Mouse (Mus musculus) liver, adult 2 months (tissue): ENCODE measurements around the gene Cenpu. TPM values are rescaled to one million over a fixed set of nuclear protein-coding genes. Genes with fewer than 3 reads are reported as not detected.

ENCODE experiments used
- DNase-seq: peaks from one replicate; pipeline ENCODE4 v3.0.0-alpha.2; 2011; ENCODE audit warnings: low read depth, low spot score; ENCODE audit errors: extremely low read depth
- H3K27ac ChIP-seq: fragments of 200-500 bp; replicated peaks from 2 replicates; pipeline ENCODE4 v1.5.1; 2012; ENCODE audit warnings: low read depth, mild to moderate bottlenecking, control low read depth, inconsistent platforms, low read length; ENCODE audit not compliant: insufficient read depth
- H3K27me3 ChIP-seq: fragments of 200-500 bp; 2 replicates; pipeline ENCODE4 v1.6.1; 2012; ENCODE audit warnings: mild to moderate bottlenecking, moderate library complexity, low read length, inconsistent platforms; ENCODE audit not compliant: control insufficient read depth, insufficient read depth
- H3K36me3 ChIP-seq: fragments of 200-500 bp; 2 replicates; pipeline ENCODE4 v1.6.1; 2012; ENCODE audit warnings: low read length, inconsistent platforms; ENCODE audit not compliant: control insufficient read depth, insufficient read depth
- H3K4me1 ChIP-seq: fragments of 200-500 bp; 2 replicates; pipeline ENCODE4 v1.6.1; 2011; ENCODE audit warnings: low read length; ENCODE audit not compliant: control insufficient read depth, insufficient read depth
- H3K4me3 ChIP-seq: fragments of 200-500 bp; 2 replicates; pipeline ENCODE4 v1.5.1; 2011; ENCODE audit warnings: low read depth, mild to moderate bottlenecking, control low read depth, low read length, moderate library complexity; ENCODE audit not compliant: insufficient read depth
- H3K79me2 ChIP-seq: fragments of 200-500 bp; 2 replicates; pipeline ENCODE4 v1.6.1; 2012; ENCODE audit warnings: inconsistent platforms, mild to moderate bottlenecking, low read length, moderate library complexity; ENCODE audit not compliant: control insufficient read depth, insufficient read depth
- H3K9ac ChIP-seq: fragments of 200-500 bp; 2 replicates; pipeline ENCODE4 v1.6.1; 2012; ENCODE audit warnings: low read depth, mild to moderate bottlenecking, control low read depth, inconsistent platforms, low read length
- CTCF ChIP-seq: fragments of 200-500 bp; IDR thresholded peaks from 2 replicates; pipeline ENCODE4 v1.5.1; 2011; ENCODE audit warnings: low read depth, low read length, control low read depth
- POLR2A ChIP-seq: fragments of 200-500 bp; IDR thresholded peaks from 2 replicates; pipeline ENCODE4 v1.6.1; 2011; ENCODE audit warnings: low read length, control low read depth; ENCODE audit not compliant: insufficient read depth; ENCODE audit errors: extremely low read depth
- WGBS: fragments of 180-500 bp; shearing (Covaris S2); methylation state at CpG from one replicate; pipeline ENCODE4 v1.1.7; 2018; 5-methylcytosine and 5-hydroxymethylcytosine counted together
- polyA plus RNA-seq: library from polyadenylated mRNA; depleted of rRNA; stranded (reverse); fragments of >200 nt; gene quantifications from 2 replicates; pipeline ENCODE4 v1.2.3, GENCODE M21; 2012
- total RNA-seq: library from RNA; depleted of rRNA; stranded (reverse); fragments of >200 nt; gene quantifications from 2 replicates; pipeline ENCODE4 v1.2.3, GENCODE M21; 2014

Cenpu gene
- total and polyA plus RNA-seq, 2 experiments = 0.44 to 0.65 TPM

GRCm38 (mm10) chr8:46552441-46552765 is 575 bp downstream of the Cenpu start:
- DNase-seq = no peak
- Histone ChIP-seq H3K79me2 (no peaks in the 10 kb centered on the region), H3K27me3 (no peaks in the 10 kb centered on the region), H3K36me3 (no peaks in the 10 kb centered on the region), H3K4me1 (no peaks in the 10 kb centered on the region), H3K27ac (no peak overlapping the region), H3K4me3 (0 out of 2 replicates have a peak overlapping the region, but pooled peaks have one; percentile 60), H3K9ac (no peak overlapping the region)
- 3% methylated on average over 10 of the region's 10 CpGs for WGBS
- TF ChIP-seq CTCF (no peak), POLR2A (no peak)

GRCm38 (mm10) chr8:46559428-46559827 is 7.6 kb downstream of the Cenpu start:
- WGBS = 87% methylated on average over 6 of the region's 6 CpGs
- H3K4me3 ChIP-seq = no peak overlapping the region
- H3K9ac ChIP-seq = no peak overlapping the region
- no peaks in the 10 kb centered on the region for H3K27me3 ChIP-seq
- no peaks in the 10 kb centered on the region for H3K36me3 ChIP-seq
- H3K27ac ChIP-seq = no peak overlapping the region
- H3K4me1 ChIP-seq = no peaks in the 10 kb centered on the region
- H3K79me2 ChIP-seq = no peaks in the 10 kb centered on the region
- TF ChIP-seq POLR2A (no peak), CTCF (peak; percentile 68)
- DNase-seq = peak; percentile 14

GRCm38 (mm10) chr8:46562333-46562732 is 10.5 kb downstream of the Cenpu start:
- WGBS = 88% methylated on average over 16 of the region's 16 CpGs
- H3K27me3 ChIP-seq = no peaks in the 10 kb centered on the region
- H3K4me3 ChIP-seq = no peak overlapping the region
- no peaks in the 10 kb centered on the region for H3K79me2 ChIP-seq
- no peak for DNase-seq
- no peaks in the 10 kb centered on the region for H3K36me3 ChIP-seq
- TF ChIP-seq POLR2A (no peak), CTCF (no peak)
- H3K4me1 ChIP-seq = no peaks in the 10 kb centered on the region
- H3K27ac ChIP-seq = no peak overlapping the region
- H3K9ac ChIP-seq = no peak overlapping the region

- DNase-seq = no peak
These were observed 15.2 kb downstream of the Cenpu start for GRCm38 (mm10) chr8:46566914-46567529.

GRCm38 (mm10) chr8:46567946-46568345 is 16.1 kb downstream of the Cenpu start:
- 97% methylated on average over 8 of the region's 8 CpGs for WGBS
- Histone ChIP-seq H3K9ac (no peak overlapping the region), H3K79me2 (no peaks in the 10 kb centered on the region), H3K36me3 (no peaks in the 10 kb centered on the region), H3K27me3 (no peaks in the 10 kb centered on the region), H3K4me1 (no peaks in the 10 kb centered on the region), H3K27ac (no peak overlapping the region), H3K4me3 (no peak overlapping the region)
- TF ChIP-seq CTCF (no peak), POLR2A (no peak)
- DNase-seq = no peak

More at GRCm38 (mm10) chr8:46566914-46567529, 15.2 kb downstream of the Cenpu start:
- Histone ChIP-seq H3K9ac (no peak overlapping the region), H3K79me2 (no peaks in the 10 kb centered on the region), H3K4me1 (no peaks in the 10 kb centered on the region), H3K4me3 (no peak overlapping the region), H3K36me3 (no peaks in the 10 kb centered on the region), H3K27ac (no peak overlapping the region), H3K27me3 (no peaks in the 10 kb centered on the region)
- TF ChIP-seq POLR2A = no peak
- no peak for TF ChIP-seq CTCF
- WGBS = 92% methylated on average over 7 of the region's 7 CpGs

- Histone ChIP-seq H3K4me1 (no peaks in the 10 kb centered on the region), H3K9ac (no peak overlapping the region), H3K79me2 (no peaks in the 10 kb centered on the region), H3K27me3 (no peaks in the 10 kb centered on the region), H3K36me3 (no peaks in the 10 kb centered on the region), H3K4me3 (no peak overlapping the region), H3K27ac (no peak overlapping the region)
- DNase-seq = no peak
- WGBS = 80% methylated on average over 2 of the region's 2 CpGs
- TF ChIP-seq POLR2A (no peak), CTCF (peak; percentile 22; the same call in 1 of the 2 replicates)
These were observed 17.1 kb downstream of the Cenpu start for GRCm38 (mm10) chr8:46568942-46569341.
